Mouse (Mus musculus) cerebral cortex, adult 2 months (tissue): ENCODE data around the gene Tmprss2.

Experiments used
- WGBS: fragments of 180-500 bp; shearing (Covaris S2); methylation state at CpG from one replicate; pipeline ENCODE4 v1.1.7; 2018; 5-methylcytosine and 5-hydroxymethylcytosine counted together

Tmprss2 gene

GRCm38 (mm10) chr16:97610939-97611338 lies at the start of gene Tmprss2:
Tmprss2 (minus strand) TSS chr16:97611195.
- WGBS = 2% methylated on average over 30 of the region's 30 CpGs

- 74% methylated on average over 1 of the region's 1 CpGs for WGBS
Measured at GRCm38 (mm10) chr16:97659225-97659658, 48.2 kb upstream of the Tmprss2 start.

GRCm38 (mm10) chr16:97658481-97658880 lies 47.5 kb upstream of the Tmprss2 start:
- WGBS = 68% methylated on average over 6 of the region's 6 CpGs

GRCm38 (mm10) chr16:97655800-97656199 lies 44.8 kb upstream of the Tmprss2 start:
- WGBS = 90% methylated on average over 2 of the region's 2 CpGs

DNA sequence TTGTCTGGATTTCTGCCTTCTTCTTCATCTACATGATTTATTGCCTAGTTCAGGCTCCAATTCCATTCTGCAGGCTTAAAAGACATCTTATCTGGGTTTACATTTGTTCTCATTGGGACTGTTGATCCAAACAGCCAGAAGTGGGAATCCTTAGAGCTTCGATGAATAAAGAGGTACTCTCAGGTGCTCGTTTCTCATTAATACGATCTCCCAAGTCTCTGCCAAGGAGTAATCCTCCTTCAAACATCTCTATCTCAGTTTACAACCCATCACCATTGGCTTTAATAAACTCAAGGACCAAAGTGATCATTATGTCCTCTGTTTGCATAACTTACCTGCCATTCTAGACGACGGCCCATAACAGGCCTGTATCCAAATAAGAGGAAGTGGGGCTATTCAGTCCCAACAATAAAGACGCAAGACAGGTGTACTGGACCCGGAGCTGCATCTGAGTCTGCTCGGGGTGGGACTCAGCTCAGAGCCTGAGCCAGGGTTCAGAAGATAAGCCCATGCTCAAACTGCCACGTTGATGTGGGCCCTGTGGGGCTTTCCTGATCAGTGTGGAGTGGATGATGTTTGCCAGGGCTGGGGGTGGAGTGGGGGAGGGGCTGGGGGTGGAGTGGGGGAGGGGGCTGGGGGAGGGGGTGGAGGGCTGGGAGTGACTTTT lies 38.7 kb upstream of the Tmprss2 start:
- 85% methylated on average over 9 of the region's 9 CpGs for WGBS

- WGBS = 85% methylated on average over 3 of the region's 3 CpGs
Measured at GRCm38 (mm10) chr16:97639630-97640029, 28.6 kb upstream of the Tmprss2 start.

DNA sequence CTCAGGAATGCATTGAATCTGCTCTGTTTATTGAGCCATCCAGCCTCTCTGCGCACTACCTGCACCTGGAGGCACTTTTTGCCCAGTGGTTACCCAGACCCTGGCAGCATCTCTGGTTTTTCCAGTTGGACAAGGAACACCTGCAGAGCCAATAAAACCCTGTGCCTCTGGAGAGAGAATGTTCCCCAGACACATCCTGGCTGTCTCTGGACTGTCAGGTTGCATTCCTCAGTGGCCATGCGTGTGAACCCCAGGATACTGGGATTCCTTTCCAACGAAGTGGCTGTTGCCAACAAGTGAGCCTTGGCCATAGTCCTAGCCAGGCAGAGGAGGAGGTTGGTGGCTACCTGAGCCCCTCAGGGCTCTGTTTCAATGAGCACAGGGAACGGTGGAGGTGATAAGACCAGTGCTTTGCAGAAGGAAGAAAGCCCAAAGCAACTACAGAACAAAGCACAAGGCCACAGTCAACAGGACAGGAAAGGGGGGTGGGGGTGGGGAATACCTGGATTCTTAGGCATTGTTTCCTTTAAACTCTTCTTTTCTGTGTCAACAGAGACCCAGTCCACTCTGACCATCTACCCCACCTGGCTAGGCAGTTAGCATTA lies 22.0 kb upstream of the Tmprss2 start:
- 74% methylated on average over 4 of the region's 4 CpGs for WGBS

- WGBS = 87% methylated on average over 6 of the region's 6 CpGs
Measured at GRCm38 (mm10) chr16:97623166-97623565, 12.2 kb upstream of the Tmprss2 start.

GRCm38 (mm10) chr16:97622383-97622889 lies 11.4 kb upstream of the Tmprss2 start:
- 62% methylated on average over 2 of the region's 2 CpGs for WGBS

- 71% methylated on average over 2 of the region's 2 CpGs for WGBS
Measured at GRCm38 (mm10) chr16:97618285-97618684, 7.3 kb upstream of the Tmprss2 start.

GRCm38 (mm10) chr16:97612009-97612408 lies 1.0 kb upstream of the Tmprss2 start:
- 76% methylated on average over 4 of the region's 4 CpGs for WGBS

GRCm38 (mm10) chr16:97610246-97610645 lies 749 bp downstream of the Tmprss2 start:
- 7% methylated on average over 20 of the region's 20 CpGs for WGBS

GRCm38 (mm10) chr16:97609676-97610075 lies 1.3 kb downstream of the Tmprss2 start:
- WGBS = 90% methylated on average over 2 of the region's 2 CpGs

DNA sequence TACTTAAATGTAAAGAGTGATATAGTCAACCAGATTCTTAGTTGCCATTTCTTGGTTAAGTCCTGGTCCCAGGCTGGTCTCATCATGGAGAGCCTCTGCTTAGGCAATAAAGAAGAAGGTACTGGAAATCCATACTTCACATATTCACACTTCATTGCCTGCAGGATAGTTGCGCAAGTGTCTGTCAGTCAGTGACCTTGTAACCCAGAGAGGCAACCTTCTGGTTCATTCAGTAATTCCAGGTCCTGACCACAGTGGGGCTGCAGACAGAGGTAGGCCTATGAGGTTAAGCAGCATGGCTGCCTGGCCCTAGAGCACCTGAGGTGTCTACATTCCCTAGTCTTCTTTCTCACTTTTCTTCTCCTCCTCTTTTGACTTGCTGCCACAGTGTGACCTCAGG lies 3.0 kb downstream of the Tmprss2 start:
- WGBS = 94% methylated on average over 1 of the region's 1 CpGs

DNA sequence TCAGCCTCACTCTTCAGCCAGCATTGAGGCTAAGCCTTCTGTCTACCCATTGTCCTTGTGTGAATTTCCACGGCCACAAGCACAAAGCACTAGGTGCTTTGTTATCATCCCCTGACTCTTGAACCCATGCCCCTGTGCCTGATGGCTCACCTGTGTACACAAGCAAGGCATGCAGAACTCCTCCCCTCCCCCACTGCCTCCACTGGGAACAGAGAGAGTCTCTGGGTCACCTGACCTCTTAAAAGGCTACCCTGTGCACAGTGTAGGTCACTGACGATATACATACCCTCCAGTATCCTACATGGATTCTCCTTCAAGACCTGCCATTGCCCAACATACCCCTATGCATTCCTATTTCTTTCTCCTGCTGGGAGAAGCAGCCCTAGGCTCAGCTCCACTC lies 4.2 kb downstream of the Tmprss2 start:
- 79% methylated on average over 2 of the region's 2 CpGs for WGBS

DNA sequence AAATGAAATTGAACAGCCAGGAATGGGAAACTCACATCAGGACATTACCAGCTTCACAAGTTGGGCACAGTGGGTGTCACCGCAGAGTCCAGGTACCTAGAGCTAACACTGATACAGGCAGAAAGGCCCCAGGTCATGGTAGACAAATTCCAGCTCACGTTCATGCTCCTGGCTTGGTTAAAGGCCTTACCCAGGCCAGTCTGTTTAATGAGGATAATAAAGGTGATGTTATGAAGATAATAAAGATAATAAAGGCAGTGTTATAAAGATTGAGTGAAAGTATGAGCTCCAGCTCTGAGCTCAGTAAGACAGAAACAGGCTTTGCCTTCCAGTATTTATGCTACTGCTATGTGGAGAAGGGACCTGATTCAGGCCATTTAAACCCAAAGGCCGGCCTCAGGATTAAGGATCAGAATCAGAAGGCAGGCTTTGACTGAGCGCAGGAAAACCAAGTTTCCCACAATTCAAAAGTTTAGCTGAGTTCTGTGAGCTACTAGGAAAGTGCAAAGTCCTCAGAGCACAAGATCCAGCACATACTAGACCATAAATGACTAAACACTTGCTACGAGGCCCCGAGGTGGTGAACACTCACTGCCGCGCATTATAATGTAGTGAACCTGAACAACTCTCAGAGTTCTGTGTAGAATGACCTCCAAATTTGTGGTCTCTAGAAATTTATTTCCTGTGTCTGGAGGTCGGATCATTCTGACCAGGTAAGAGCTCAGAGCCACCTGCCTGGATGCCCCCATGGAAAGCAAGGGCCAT lies 4.9 kb downstream of the Tmprss2 start:
- 92% methylated on average over 9 of the region's 9 CpGs for WGBS

DNA sequence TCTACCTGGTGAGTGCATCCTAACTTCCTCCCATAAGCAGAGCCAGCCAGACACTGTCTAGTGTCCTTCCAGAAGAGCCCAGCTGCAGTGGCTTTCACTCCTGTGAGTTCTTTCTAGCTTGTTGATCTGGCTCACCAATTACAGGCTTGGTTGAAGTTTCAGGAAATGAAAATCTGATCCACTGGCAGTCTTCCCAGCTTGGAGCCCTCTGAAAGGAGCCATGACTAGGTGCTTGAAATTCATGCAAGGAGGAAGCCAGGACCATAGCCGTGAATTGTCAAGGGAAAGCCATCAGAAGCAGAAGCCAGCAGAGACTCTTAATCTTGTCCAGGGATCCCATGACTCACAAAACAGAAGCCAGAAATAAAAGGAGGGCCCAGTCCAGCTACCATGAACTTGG lies 8.7 kb downstream of the Tmprss2 start:
- WGBS = 33% methylated on average over 1 of the region's 1 CpGs

DNA sequence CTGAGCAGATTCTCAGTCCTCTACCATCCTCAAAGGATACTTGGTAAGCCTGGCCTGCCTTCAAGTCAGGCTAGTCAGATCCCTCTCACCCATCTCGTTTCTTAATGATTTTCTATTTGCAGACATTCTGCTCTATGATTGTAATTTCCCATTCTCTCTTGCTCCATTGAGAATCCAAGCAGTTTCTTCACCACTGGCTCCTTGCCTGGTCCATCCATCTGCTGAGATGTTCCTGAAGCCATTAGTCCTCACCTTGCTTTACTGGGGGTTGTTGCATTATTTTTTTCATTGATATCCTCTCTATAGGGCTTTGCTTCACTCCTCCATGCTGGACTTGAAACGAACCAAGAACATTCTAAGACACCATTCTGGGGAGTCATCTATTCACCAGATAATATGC lies 10.4 kb downstream of the Tmprss2 start:
- 72% methylated on average over 2 of the region's 2 CpGs for WGBS

DNA sequence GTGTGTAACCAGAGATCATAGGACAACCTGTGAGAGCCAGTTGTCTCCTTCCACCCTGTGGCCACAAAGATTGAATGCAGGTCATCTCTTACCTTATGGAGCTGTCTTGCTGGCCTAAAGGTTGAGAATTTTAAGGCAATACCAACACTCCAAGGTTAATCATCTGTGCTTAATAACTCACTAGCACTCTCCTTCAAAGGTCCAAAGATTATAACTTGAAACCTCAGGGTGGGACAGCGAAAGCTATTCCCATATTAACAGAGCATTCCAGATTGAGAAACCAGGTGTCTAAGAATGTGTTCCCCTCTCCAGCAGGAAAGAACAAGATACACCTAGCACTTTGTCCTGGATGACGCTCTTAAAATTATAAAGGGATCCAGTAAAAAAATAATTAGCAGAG lies 12.9 kb downstream of the Tmprss2 start:
- WGBS = 92% methylated on average over 2 of the region's 2 CpGs

DNA sequence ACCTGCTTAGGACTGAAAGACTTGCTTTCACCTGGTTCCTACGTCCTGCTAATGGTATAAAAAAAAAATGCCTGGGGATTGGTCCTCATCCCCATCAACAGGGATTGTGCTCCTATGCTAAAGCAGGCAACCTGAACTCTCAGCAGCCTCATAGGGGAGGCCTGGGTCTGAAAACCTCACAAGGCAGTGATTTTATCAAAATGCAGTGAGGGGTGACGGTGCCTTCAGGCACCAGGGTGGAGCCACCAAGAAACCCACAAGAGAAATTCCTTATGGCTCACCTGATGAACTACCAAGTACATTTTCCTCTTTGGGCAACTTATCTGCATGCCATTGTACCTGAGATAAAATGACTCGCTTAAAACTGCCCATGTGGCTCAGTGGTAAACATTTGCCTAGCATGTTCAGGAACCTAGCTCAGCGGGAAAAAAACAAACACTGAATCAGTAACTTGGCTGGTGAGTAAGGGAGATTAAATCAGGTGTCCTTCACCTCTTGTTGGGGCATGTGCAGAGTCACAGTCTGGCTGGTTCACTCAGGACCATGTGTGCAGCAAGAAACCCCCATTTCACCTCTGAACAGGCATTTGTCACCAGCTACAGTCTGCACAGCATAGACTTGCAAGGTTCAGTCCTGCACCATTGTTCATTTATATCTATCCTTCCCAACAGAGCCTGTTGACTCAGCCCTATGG lies 17.0 kb downstream of the Tmprss2 start:
- 88% methylated on average over 4 of the region's 4 CpGs for WGBS

DNA sequence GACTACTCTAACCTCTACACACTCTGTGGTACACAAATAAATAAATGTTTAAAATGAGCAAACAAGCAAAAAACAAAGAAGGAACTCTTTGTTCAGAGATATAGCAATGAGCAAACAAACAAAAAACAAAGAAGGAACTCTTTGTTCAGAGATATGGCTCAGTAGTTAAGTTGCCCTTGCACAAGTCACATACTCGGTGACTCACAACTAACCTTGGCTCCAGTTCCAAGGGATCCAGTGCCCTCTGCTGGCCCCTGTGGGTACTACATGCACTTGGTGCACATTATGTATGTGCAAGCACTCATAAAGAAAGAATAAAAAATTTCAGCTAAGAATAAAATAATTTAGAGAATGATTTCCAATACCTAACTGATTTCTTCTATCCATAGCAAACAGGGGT lies 17.9 kb downstream of the Tmprss2 start:
- WGBS = 20% methylated on average over 1 of the region's 1 CpGs

- WGBS = 86% methylated on average over 2 of the region's 2 CpGs
Measured at GRCm38 (mm10) chr16:97591512-97591911, 19.5 kb downstream of the Tmprss2 start.
